Comparison of ENCODE assay signal across 14 mouse cellular contexts in the genomic region with DNA sequence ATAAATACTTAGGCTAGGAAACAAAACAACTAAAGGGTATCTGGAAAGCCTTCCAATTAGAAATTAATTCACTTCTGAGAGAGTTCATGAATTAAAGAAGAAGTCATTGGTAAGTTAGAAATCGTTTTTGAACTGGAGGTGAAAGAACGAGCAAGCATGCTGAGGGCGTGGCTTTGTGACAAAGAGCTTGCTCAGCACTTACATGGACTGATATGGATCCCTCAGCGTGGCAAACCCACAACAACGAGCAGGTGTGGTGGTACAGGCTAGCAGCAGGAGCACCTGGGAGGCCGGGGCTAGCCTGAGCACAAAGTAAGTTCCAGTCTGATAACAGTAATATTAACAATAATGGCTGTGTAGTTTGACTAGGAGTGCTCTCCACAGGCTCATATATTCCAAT.
"Had no signal": no experiment of that assay in that cellular context is flagged by ENCODE, and none has a peak within 500 bp of the region (broad histone marks: within the 10 kb centered on the region; RNA-seq: fewer than 3 reads in every experiment).

No protein-coding gene starts in this region.

- ATAC-seq: midbrain, embryonic 13.5 days; midbrain, embryonic 15.5 days had no signal

- H3K4me2 ChIP-seq: lung, embryonic 14.5 days; midbrain, embryonic 11.5 days; midbrain, embryonic 13.5 days; midbrain, embryonic 15.5 days; neural tube, embryonic 12.5 days; stomach, embryonic 15.5 days had no signal

- H3K4me3 ChIP-seq: midbrain, embryonic 13.5 days; midbrain, embryonic 15.5 days; neural tube, embryonic 12.5 days; stomach, embryonic 15.5 days had no signal

- H3K27ac ChIP-seq: macrophage; midbrain, embryonic 13.5 days; midbrain, embryonic 15.5 days; neural tube, embryonic 12.5 days; stomach, embryonic 15.5 days; stomach, postnatal 0 days had no signal

- H3K27me3 ChIP-seq: midbrain, embryonic 13.5 days; midbrain, embryonic 15.5 days; neural tube, embryonic 12.5 days; stomach, embryonic 15.5 days had no signal

- DNase-seq: lung, adult 18-20 months; lung, embryonic 14.5 days; lung, postnatal 10 days; right cerebral cortex, postnatal 14 days; thymus, adult 18-20 months; thymus, postnatal 14 days; thymus, postnatal 36 days had no signal

- H3K36me3 ChIP-seq: midbrain, embryonic 13.5 days; midbrain, embryonic 15.5 days; neural tube, embryonic 12.5 days; stomach, embryonic 15.5 days had no signal

- H3K9me3 ChIP-seq: midbrain, embryonic 13.5 days; midbrain, embryonic 15.5 days; neural tube, embryonic 12.5 days; stomach, embryonic 15.5 days had no signal

- H3K9ac ChIP-seq: lung, embryonic 14.5 days; midbrain, embryonic 13.5 days; midbrain, embryonic 15.5 days; neural tube, embryonic 12.5 days; stomach, embryonic 15.5 days had no signal
